Mouse (Mus musculus): Measurements from ENCODE around the gene Ptpn20.

GRCm38 (mm10) chr14:33687444-33688028 lies 98.5 kb downstream of the Ptpn20 start:
- no peak for TF ChIP-seq CTCF (IDR thresholded peaks at IDR 0.05; ENCODE audit: extremely low read depth, insufficient read depth, low read length)
- TF ChIP-seq POLR2A (IDR thresholded peaks at IDR 0.05; ENCODE audit: extremely low read depth, insufficient read depth, low read length), result no peak

All from cortical plate, adult 2 months (tissue).